Mouse (Mus musculus) brain, embryonic 14.5 days (tissue): ENCODE results near the gene Ift81. TPM values are rescaled to one million over a fixed set of nuclear protein-coding genes. Genes with fewer than 3 reads are reported as not detected.

Source experiments
- DNase-seq: peaks from one replicate; pipeline ENCODE4 v3.0.0-alpha.2; 2011; ENCODE audit warnings: low read depth
- CTCF ChIP-seq: fragments of 200-500 bp; IDR thresholded peaks from 2 replicates; pipeline ENCODE4 v1.5.1; 2012; ENCODE audit warnings: inconsistent platforms, mild to moderate bottlenecking, moderate library complexity, borderline replicate concordance; ENCODE audit not compliant: insufficient read depth, insufficient read length; ENCODE audit errors: extremely low read depth
- POLR2A ChIP-seq: fragments of 200-500 bp; IDR thresholded peaks from 2 replicates; pipeline ENCODE4 v1.6.1; 2012; ENCODE audit warnings: mild to moderate bottlenecking, inconsistent platforms, borderline replicate concordance; ENCODE audit not compliant: poor library complexity, insufficient read depth, insufficient read length, severe bottlenecking; ENCODE audit errors: extremely low read depth
- polyA plus RNA-seq: library from polyadenylated mRNA; depleted of rRNA; stranded (reverse); fragments of >200 nt; gene quantifications from 2 replicates; pipeline ENCODE4 v1.2.3, GENCODE M21; 2012

Ift81 gene
- polyA plus RNA-seq, 1 experiment = 26.9 TPM

DNA sequence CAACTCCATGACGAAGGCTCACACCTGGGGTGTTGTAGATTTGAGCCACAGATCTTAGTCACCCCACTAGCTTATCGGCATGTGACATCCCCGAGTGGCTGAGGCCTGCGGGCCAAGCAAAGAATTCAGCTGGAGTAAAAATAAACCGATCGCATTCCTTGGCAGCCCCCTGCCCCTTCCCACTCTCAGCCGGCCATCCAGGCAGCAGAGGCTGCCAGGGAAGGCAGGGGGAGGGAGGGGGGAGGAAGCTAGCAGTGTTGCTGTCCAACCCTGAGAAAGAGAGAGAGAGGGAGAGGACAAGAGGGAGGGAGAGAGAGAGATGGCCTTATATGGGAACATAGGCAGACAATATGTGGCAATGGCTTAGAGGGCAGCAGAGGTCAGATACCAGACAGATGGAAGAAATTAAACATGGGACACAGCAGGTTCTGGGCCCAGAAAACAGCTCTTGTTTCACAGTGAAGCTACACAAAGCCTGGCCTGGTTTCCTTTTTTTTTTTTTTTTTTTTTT, 7.1 kb upstream of the Ift81 start:
- TF ChIP-seq CTCF (no peak), POLR2A (no peak)
- DNase-seq = peak; percentile 72

GRCm38 (mm10) chr5:122619686-122620296, 5.5 kb upstream of the Ift81 start:
- DNase-seq = no peak
- no peak for TF ChIP-seq CTCF
- no peak for TF ChIP-seq POLR2A

DNA sequence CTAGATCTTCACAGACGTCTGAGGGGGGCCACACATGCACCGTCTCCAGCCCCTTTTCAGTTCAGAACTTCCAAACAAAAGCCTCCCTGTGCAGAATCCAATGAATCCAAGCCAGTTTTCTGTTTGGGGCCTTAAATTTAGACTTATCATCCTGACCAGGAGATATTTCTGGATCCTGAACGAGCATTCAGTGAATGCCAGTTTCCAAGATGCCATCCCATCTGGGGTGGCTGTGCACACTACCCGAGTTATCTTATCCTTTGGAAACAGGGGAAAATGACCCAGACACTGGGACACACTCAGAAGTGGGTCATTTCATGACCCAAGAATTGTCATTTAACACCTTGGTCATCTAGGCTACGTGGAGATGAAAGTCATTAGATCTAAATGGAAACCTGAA, 3.4 kb upstream of the Ift81 start:
- TF ChIP-seq POLR2A (no peak), CTCF (no peak)
- DNase-seq = no peak

- TF ChIP-seq CTCF (no peak), POLR2A (no peak)
- DNase-seq = no peak
Observed at GRCm38 (mm10) chr5:122611651-122612050, 2.7 kb downstream of the Ift81 start.

DNA sequence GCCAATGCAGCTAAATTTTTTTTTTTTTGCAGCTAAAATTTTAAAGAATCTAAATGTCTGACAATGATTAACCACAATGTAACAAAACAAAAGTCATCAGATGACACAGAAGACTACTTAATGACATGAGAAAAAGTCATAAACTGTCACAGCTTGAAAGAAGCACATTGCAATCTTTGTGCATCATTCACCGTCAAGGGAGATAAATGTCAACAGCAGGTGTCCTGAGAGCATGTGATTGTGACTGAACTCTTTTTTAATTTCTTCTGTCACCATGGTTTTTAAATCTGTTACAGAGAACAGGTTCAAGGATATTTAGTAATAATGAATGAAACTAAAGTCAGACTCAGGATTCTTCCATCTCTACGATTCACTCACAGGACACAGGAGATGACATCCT, 9.4 kb downstream of the Ift81 start:
- TF ChIP-seq POLR2A (no peak), CTCF (no peak)
- no peak for DNase-seq

- TF ChIP-seq CTCF (no peak), POLR2A (no peak)
- DNase-seq = no peak
Observed at GRCm38 (mm10) chr5:122602233-122602632, 12.1 kb downstream of the Ift81 start.

GRCm38 (mm10) chr5:122595470-122595869, 18.8 kb downstream of the Ift81 start:
- no peak for DNase-seq
- TF ChIP-seq POLR2A (no peak), CTCF (no peak)

DNA sequence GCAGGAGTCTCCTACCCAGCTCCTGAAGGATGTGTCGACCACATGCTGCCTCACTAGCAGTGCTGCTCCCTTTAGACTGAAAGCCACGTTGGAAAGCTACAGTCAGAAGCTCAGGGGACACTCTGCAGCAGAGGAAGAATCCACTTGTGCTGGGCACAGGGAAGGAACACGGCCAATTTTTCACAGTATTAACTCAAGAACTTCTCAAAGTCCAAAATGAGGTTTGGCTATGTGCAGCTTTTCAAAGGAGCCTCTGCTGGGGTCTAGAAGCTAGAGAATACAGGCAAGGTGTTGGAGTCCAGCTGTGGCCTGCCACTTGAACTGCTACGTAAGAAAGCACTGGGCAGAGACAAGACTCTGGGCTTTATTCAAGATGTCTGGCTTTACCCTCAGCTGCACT, 24.4 kb downstream of the Ift81 start:
- no peak for TF ChIP-seq POLR2A
- TF ChIP-seq CTCF = no peak
- no peak for DNase-seq

GRCm38 (mm10) chr5:122585546-122585945, 28.8 kb downstream of the Ift81 start:
- TF ChIP-seq CTCF = no peak
- no peak for TF ChIP-seq POLR2A
- no peak for DNase-seq

DNA sequence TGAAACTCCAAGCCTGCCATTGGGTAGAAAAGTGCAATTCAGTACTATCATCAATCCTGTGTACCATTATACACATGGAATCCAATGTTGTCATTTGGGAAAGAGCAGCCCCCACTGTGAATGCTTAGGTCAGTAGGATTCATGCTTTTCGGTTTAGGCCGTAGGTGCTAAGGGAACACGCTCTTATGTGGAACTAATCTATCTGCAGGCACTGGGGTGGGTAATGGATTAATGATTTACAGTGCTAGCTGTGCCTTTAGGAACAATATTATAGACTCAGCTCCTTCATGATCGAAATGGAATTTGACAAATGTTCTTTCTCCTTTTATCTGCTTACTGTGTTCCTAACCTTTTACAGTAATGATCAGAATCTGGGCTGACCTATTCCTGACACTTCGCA, 30.2 kb downstream of the Ift81 start:
- DNase-seq = no peak

GRCm38 (mm10) chr5:122576683-122577329, 37.5 kb downstream of the Ift81 start:
- no peak for TF ChIP-seq CTCF
- no peak for TF ChIP-seq POLR2A
- peak; percentile 4 for DNase-seq

More for the DNA sequence above, 30.2 kb downstream of the Ift81 start:
- TF ChIP-seq CTCF (no peak), POLR2A (no peak)

DNA sequence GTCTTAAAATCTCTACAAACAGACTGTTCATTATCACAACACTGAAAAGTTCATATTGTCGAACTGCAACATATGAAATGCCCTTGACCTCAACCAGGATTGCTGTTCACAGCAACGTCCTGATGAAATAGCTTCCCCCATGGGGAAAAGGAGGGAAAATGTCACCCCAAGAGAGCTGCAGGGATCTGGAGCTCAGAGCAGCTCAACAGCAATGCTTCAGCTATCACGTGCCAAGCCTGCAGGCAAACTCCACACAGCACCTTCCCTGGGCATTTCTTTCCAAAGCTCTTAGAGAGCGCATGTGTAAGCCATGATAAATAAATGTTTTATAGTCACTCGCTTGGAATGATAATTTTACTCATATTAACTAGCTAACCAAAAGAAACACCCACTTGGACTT, 42.3 kb downstream of the Ift81 start:
- DNase-seq = no peak
- TF ChIP-seq POLR2A (no peak), CTCF (no peak)

- peak; percentile 65 for DNase-seq
- TF ChIP-seq POLR2A (no peak), CTCF (no peak)
Observed at GRCm38 (mm10) chr5:122566626-122567025, 47.7 kb downstream of the Ift81 start.

DNA sequence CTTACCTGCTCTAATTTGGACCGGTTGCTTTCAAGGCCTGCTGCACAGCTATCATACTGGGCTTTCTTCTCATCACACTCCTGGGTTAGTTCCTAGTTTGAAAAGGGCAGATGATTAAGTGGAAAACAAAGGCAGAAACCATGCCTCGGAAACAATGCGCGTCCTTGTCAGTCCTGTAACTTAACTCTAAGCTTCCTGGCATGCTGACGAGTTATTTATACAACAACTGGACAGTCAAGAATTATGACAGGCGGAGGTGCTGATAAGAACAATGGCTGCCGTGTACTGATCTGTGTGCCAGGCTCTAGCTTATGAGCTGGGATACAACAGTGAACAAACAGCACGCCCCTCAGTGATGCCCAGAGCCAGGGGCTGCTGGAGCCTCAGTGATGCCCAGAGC, 53.7 kb downstream of the Ift81 start:
- TF ChIP-seq CTCF (no peak), POLR2A (no peak)
- no peak for DNase-seq
